Mouse (Mus musculus) urinary bladder, postnatal 10 days (tissue): Measurements from ENCODE around the gene Fam243.

Experiments used
- DNase-seq: peaks from one replicate; pipeline ENCODE4 v3.0.0; 2022; ENCODE audit warnings: low spot score

The Fam243 gene

GRCm38 (mm10) chr16:92321341-92321740 is at the start of gene Fam243:
Fam243 (minus strand) TSS chr16:92321441.
- DNase-seq = no peak

DNA sequence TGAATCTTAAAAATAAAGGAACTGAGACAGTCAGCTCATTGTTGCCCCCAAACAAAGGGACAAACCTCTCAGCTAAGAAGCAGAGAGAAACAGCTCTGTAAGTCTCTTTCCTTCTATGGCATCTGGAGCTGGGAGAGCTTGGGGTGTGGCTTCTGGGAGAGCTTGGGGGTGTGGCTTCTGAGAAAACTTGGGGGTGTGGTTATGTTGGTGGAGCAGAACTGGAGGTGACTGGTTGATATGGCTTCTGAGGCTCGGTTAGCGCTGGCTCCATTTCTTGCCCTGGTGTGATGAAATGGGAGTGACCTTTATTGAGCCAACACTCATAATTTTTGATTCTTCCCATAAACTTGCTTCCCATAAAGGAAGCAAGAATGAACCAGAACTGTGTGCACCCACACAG is 48.0 kb upstream of the Fam243 start:
- no peak for DNase-seq

DNA sequence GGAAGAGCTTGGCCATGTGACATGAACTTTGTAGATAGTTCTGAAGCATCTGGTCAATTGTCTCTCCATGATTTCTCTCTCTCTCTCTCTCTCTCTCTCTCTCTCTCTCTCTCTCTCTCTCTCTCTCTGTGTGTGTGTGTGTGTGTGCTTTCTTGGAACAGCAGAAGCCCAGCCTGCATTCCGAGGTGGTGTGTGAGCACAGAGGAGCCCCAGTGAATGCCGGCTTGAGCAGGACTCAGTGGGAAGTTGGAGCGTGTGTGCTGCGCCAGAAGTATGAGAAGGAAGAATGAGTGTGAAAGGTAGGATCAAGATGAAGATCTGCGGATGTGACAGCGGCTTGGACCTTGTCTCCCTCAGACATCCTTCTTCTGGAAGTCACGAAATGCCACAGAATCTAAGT is 44.2 kb upstream of the Fam243 start:
- no peak for DNase-seq

GRCm38 (mm10) chr16:92360711-92361110 is 39.5 kb upstream of the Fam243 start:
- DNase-seq = no peak

DNA sequence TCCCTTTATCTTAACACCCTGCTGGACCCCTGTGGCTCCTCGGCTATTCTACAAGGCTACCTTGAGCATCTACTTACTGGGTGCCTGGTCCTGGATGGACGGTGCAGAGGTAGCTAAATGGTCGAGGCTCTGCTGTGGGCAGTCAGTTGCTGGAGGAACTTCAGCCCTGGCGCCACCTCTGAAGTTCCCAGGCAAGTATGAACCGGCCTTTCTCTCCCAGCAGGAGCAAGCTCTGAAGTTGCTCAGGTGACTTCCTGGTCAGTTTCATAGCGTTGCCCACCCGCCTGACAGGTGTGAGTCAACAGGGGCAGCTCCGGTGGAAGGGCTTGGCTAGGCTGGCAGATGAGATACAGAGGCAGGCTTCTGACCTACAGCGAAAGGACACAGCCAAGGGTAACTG is 38.0 kb upstream of the Fam243 start, which contains the start of gene Kcne1:
Kcne1 (minus strand) TSS at position 240 of the 400 bp plus-strand sequence.
- no peak for DNase-seq

DNA sequence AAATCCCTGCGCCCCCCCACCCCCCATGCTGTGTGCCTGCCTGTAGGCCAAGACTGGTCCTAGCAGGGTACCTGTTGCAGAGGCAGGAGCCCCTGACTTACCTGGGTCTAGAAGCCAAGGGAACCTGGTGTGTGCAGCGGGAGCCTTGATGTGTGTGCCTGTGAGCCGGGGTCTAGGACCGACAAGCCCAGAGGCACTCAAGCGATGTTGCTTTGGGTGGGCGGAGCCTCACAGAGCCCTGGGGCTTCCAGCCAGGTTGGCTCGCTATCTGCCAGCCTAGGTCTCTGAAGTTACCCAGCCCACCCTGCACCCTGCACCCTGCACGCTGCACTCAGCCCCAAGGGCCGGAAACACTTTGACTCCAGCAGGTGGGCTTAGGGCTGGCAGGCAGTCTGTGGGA is 37.5 kb upstream of the Fam243 start:
- no peak for DNase-seq

- no peak for DNase-seq
Observed at GRCm38 (mm10) chr16:92357566-92357965, 36.3 kb upstream of the Fam243 start.

GRCm38 (mm10) chr16:92357023-92357422 is 35.8 kb upstream of the Fam243 start:
- DNase-seq = no peak

DNA sequence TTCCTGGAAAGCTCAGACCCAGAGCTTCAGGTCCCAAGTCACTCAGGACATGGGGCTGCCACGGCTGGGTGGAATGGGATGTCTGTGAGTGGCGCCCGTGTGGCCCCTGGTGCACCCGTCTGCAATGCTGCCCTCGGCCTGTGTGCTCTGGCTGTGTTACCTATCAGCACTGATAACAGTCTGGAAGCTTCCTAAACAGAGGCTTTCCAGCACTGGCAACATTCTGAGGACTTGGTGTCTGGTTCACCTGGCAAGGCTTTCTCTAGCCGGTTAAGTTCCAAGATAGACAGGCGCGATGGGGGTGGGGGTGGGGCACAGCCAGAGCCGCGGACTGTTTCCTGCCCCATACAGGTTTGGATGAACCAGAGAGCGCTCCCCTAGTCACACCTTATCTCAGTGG is 34.7 kb upstream of the Fam243 start:
- DNase-seq = no peak

GRCm38 (mm10) chr16:92355366-92355765 is 34.1 kb upstream of the Fam243 start:
- DNase-seq = no peak

GRCm38 (mm10) chr16:92353897-92354296 is 32.7 kb upstream of the Fam243 start:
- DNase-seq = no peak

DNA sequence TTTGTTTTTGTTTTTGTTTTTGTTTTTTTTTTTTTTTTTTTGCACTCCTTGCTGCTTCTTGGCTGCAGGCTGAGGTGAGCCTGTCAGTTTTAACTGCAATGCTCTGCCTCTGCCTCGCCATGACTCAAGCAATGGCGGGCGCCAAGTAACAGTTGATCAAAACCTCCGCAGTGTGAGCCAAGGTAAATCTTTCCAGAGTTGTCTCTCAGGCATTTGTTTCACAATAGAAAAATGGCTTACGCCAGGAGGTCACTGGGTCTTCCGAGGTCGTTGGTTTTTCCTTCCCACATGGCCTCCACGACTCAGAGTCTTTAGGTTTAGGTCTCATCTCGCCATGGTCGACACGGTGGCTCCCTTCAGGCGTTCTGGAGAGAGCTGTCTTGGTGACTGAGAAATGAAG is 32.1 kb upstream of the Fam243 start:
- no peak for DNase-seq

GRCm38 (mm10) chr16:92348941-92349340 is 27.7 kb upstream of the Fam243 start:
- DNase-seq = no peak

DNA sequence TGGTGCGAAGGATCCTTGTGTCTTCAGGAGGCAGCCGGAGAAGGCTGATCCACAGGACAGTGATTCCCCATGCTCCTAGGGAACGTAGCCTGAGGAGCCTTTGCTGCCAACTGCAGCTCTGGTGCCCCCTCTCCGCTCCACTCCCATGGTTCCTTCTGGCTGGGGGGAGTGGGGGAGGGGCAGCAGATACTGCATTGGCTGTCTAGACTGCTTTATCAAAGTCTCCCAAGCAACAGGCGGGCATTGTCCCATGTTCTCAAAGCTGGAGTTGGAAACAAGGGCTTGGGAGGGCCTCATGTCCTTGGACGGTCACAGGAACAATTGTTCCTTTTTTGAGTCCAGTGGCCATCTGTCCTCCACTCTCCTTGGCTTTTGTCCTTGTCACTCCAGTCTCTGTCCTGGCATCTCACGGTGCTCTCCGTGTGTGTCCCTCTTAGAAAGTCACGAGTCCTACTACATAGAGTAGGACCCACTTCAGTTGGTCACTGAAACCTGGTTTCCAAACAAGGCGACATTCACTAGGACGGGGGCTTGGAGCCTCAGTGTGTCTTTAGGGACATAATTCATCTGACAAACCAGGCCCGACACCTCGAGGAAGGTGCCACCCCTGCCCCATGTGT is 25.2 kb upstream of the Fam243 start:
- DNase-seq = no peak

DNA sequence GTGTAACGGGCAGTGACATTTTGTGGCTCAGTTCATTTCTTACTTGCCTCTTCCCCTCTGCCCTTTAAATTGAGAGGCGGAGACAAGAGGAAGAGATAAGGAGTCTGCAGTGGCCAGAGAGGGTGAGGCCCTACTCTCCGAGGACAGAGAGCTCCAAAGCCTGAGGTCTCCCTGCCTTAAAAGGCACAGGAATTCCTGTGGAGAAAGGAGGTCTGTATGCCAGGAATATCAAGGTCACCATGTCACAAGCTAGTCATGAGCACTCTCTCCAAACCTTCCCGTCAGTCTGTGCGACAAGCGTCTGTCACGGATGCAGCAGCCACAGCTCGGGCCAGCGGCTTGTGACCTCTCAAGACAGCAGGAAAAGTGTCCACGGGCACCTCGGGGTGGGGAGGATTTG is 23.9 kb upstream of the Fam243 start:
- no peak for DNase-seq

GRCm38 (mm10) chr16:92340612-92341511 is 19.6 kb upstream of the Fam243 start:
- DNase-seq = no peak

- peak; percentile 38 for DNase-seq
Observed at GRCm38 (mm10) chr16:92336280-92336679, 15.0 kb upstream of the Fam243 start.

GRCm38 (mm10) chr16:92334600-92334999 is 13.4 kb upstream of the Fam243 start:
- no peak for DNase-seq

- no peak for DNase-seq
Observed at GRCm38 (mm10) chr16:92330966-92331365, 9.7 kb upstream of the Fam243 start.

GRCm38 (mm10) chr16:92327911-92328310 is 6.7 kb upstream of the Fam243 start:
- DNase-seq = no peak

- DNase-seq = no peak
Observed at GRCm38 (mm10) chr16:92325062-92325406, 3.8 kb upstream of the Fam243 start.

DNA sequence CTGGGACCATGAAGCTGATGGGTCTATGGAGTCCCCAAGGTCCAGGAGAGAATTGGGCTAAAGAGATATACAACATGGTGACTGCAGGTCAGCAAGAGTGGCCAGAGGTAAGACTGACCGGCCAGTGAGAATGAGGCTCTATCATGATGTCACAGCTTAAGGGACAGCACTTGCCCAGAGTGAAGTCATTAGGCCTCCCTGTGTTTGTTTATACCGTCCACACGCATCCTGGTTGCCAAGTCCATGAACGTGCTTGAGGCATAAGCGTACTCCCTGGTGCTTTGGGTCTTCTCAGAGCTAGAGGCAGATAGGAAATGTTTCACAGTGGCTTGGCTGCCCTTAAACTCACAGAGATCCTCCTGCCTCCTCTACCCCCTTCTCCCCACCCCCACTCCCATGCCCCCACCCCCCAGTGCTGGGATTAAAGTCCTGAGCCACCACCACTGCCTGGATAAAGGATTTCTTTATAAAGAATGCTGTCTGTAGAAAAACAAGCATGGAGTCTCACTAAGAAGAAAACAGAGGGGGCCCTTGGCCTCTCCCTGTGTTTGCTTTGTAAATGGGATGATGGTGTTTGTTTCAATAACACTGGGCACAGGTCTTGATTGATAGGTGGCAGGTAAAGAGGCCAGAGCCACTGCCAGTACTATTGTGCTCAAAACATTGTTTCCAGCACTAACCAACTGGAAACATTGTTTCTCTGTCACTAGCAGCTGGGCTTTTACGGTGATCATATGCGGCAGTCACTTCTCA is 3.2 kb upstream of the Fam243 start:
- DNase-seq = no peak

DNA sequence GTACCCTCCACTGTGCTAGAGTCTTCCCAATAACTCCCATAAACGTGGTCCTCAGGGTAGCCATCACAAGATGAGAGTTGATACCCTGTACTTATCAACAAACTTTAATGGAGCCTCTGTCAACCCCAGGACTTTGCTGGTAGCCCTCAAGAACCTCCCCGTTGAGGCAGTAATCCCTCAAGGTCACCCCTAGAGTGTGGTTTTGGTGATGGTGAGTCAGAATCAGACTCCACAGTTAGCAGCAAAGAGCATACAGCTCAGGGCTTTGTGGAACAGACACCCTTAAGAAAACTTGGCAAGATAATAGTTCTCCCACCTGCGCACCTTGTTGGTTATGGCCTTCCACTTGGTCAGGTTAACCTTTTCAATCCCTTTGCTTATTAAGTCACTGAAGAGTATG is 880 bp downstream of the Fam243 start:
- DNase-seq = no peak
